Mouse (Mus musculus): ENCODE measurements around the gene Rap1gap2. TPM values are rescaled to one million over a fixed set of nuclear protein-coding genes. Genes with fewer than 3 reads are reported as not detected.

The Rap1gap2 gene
- polyA plus RNA-seq, 1 experiment from 2014 or later = 0.75 TPM

DNA sequence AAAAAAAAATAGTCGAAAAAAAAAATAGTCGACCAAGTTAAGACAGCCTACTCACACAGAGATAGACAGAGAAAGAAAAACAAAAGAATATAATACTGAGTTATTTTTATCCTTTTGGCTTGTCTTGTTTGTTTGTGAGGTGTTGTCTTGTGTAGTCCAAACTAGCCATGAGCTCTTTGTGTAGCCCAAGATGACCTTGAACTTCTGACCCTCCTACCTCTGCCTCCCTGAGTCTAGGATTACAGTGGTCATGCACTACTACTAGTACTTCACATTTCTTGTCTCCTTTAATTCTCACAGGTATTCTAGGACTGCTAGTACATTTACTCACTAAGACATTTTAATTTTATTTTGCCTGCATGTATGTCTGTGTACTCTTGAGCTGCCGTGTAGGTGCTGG, 16.8 kb upstream of the Rap1gap2 start:
- 66% methylated on average over 3 of the region's 3 CpGs for WGBS (ENCODE audit: insufficient replicate concordance)
- ATAC-seq (no peak), DNase-seq (no peak)
- H3K9me3 ChIP-seq (ENCODE audit: low read length) = no peaks in the 10 kb centered on the region
- H3K27ac ChIP-seq (ENCODE audit: low read depth) = no peak overlapping the region
- no peaks in the 10 kb centered on the region for H3K27me3 ChIP-seq (ENCODE audit: insufficient read depth, low read length)
- H3K36me3 ChIP-seq (replicated peaks; ENCODE audit: insufficient read depth, low read length) = peaks cover 3% of the 10 kb centered on the region; the same call in 1 of the 2 replicates
- no peak overlapping the region for H3K9ac ChIP-seq (replicated peaks)
- H3K4me1 ChIP-seq (ENCODE audit: insufficient read depth) = peaks cover 16% of the 10 kb centered on the region
- no peak overlapping the region for H3K4me3 ChIP-seq (ENCODE audit: low read depth, low read length)
- TF ChIP-seq CTCF (IDR thresholded peaks at IDR 0.05; ENCODE audit: low read depth) (no peak), EP300 (IDR thresholded peaks at IDR 0.05; ENCODE audit: low read depth) (no peak)
- H3K4me2 ChIP-seq (ENCODE audit: low read depth, low read length) = no peak overlapping the region

- no peak for ATAC-seq
- H3K4me3 ChIP-seq (ENCODE audit: low read depth, low read length) = no peak overlapping the region
- H3K27me3 ChIP-seq (ENCODE audit: insufficient read depth, low read length) = peaks cover 3% of the 10 kb centered on the region
Measured at GRCm38 (mm10) chr11:74625333-74625732, 14.6 kb upstream of the Rap1gap2 start.

DNA sequence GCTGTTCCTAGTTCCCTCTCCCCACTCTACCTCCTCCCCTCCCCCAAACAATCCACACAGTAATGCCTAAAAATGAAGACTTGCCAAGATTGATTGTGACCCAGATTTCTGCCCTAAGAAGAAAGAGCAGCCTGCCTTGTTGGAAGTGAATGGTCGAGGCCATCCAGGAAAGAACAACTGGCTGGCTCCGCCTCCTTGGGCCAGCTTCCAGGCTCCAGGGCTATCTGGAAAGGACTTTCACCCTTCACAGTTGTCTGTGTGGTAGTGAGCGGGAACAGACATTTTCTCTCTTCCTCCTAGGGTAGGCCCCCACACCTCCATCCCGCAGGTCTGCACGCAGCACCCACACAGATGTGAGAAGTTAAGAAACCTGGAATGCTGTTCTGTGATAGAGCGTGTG, 13.0 kb upstream of the Rap1gap2 start:
- H3K4me1 ChIP-seq (ENCODE audit: insufficient read depth) = peaks cover 33% of the 10 kb centered on the region
- no peak for ATAC-seq
- peaks cover 14% of the 10 kb centered on the region for H3K27me3 ChIP-seq (ENCODE audit: insufficient read depth, low read length)
- H3K9me3 ChIP-seq (ENCODE audit: low read length) = no peaks in the 10 kb centered on the region
- H3K27ac ChIP-seq (ENCODE audit: low read depth) = no peak overlapping the region
- H3K9ac ChIP-seq (replicated peaks) = no peak overlapping the region
- H3K4me3 ChIP-seq (ENCODE audit: low read depth, low read length) = no peak overlapping the region
- TF ChIP-seq EP300 (IDR thresholded peaks at IDR 0.05; ENCODE audit: low read depth) (no peak), CTCF (IDR thresholded peaks at IDR 0.05; ENCODE audit: low read depth) (no peak)
- DNase-seq = peak; percentile 78
- peak overlapping the region; percentile 71; the same call in 1 of the 2 replicates for H3K4me2 ChIP-seq (ENCODE audit: low read depth, low read length)
- peaks cover 3% of the 10 kb centered on the region; the same call in 1 of the 2 replicates for H3K36me3 ChIP-seq (replicated peaks; ENCODE audit: insufficient read depth, low read length)
- WGBS (ENCODE audit: insufficient replicate concordance) = 63% methylated on average over 6 of the region's 6 CpGs

More at GRCm38 (mm10) chr11:74625333-74625732, 14.6 kb upstream of the Rap1gap2 start:
- Histone ChIP-seq H3K27ac (ENCODE audit: low read depth) (no peak overlapping the region), H3K4me2 (ENCODE audit: low read depth, low read length) (no peak overlapping the region), H3K36me3 (replicated peaks; ENCODE audit: insufficient read depth, low read length) (peaks cover 3% of the 10 kb centered on the region; the same call in 1 of the 2 replicates), H3K9me3 (ENCODE audit: low read length) (no peaks in the 10 kb centered on the region), H3K4me1 (ENCODE audit: insufficient read depth) (peaks cover 23% of the 10 kb centered on the region), H3K9ac (replicated peaks) (no peak overlapping the region)
- TF ChIP-seq CTCF (IDR thresholded peaks at IDR 0.05; ENCODE audit: low read depth) (no peak), EP300 (IDR thresholded peaks at IDR 0.05; ENCODE audit: low read depth) (no peak)
- DNase-seq = no peak

GRCm38 (mm10) chr11:74621974-74622669, 11.4 kb upstream of the Rap1gap2 start:
- Histone ChIP-seq H3K36me3 (replicated peaks; ENCODE audit: insufficient read depth, low read length) (peaks cover 3% of the 10 kb centered on the region; the same call in 1 of the 2 replicates), H3K27me3 (ENCODE audit: insufficient read depth, low read length) (peaks cover 19% of the 10 kb centered on the region), H3K27ac (ENCODE audit: low read depth) (peak overlapping the region; percentile 81), H3K4me1 (ENCODE audit: insufficient read depth) (peaks cover 33% of the 10 kb centered on the region), H3K9me3 (ENCODE audit: low read length) (no peaks in the 10 kb centered on the region), H3K9ac (replicated peaks) (peak overlapping the region; percentile 16; the same call in 1 of the 2 replicates), H3K4me3 (ENCODE audit: low read depth, low read length) (peak overlapping the region; percentile 67), H3K4me2 (ENCODE audit: low read depth, low read length) (peak overlapping the region; percentile 71)
- DNase-seq = no peak
- ATAC-seq = peak; percentile 86
- WGBS (ENCODE audit: insufficient replicate concordance) = 33% methylated on average over 8 of the region's 8 CpGs
- TF ChIP-seq EP300 (IDR thresholded peaks at IDR 0.05; ENCODE audit: low read depth) = peak; percentile 98
- no peak for TF ChIP-seq CTCF (IDR thresholded peaks at IDR 0.05; ENCODE audit: low read depth)

- TF ChIP-seq EP300 (IDR thresholded peaks at IDR 0.05; ENCODE audit: low read depth) (no peak), CTCF (IDR thresholded peaks at IDR 0.05; ENCODE audit: low read depth) (no peak)
- WGBS (ENCODE audit: insufficient replicate concordance) = 6% methylated on average over 8 of the region's 16 CpGs
- Histone ChIP-seq H3K9me3 (ENCODE audit: low read length) (no peaks in the 10 kb centered on the region), H3K36me3 (replicated peaks; ENCODE audit: insufficient read depth, low read length) (peaks cover 3% of the 10 kb centered on the region; the same call in 1 of the 2 replicates), H3K4me3 (ENCODE audit: low read depth, low read length) (peak overlapping the region; percentile 67), H3K27ac (ENCODE audit: low read depth) (no peak overlapping the region), H3K4me1 (ENCODE audit: insufficient read depth) (peaks cover 33% of the 10 kb centered on the region), H3K4me2 (ENCODE audit: low read depth, low read length) (peak overlapping the region; percentile 71), H3K27me3 (ENCODE audit: insufficient read depth, low read length) (peaks cover 26% of the 10 kb centered on the region), H3K9ac (replicated peaks) (peak overlapping the region; percentile 66)
- DNase-seq (no peak), ATAC-seq (no peak)
Measured at GRCm38 (mm10) chr11:74619956-74620300, 9.2 kb upstream of the Rap1gap2 start.

GRCm38 (mm10) chr11:74619201-74619955, 8.7 kb upstream of the Rap1gap2 start, which contains the start of gene Ccdc92b:
TSS of gene Ccdc92b (plus strand) at chr11:74619605.
- H3K36me3 ChIP-seq (replicated peaks; ENCODE audit: insufficient read depth, low read length) = peaks cover 3% of the 10 kb centered on the region; the same call in 1 of the 2 replicates
- H3K9me3 ChIP-seq (ENCODE audit: low read length) = no peaks in the 10 kb centered on the region
- H3K27me3 ChIP-seq (ENCODE audit: insufficient read depth, low read length) = peaks cover 26% of the 10 kb centered on the region
- H3K4me3 ChIP-seq (ENCODE audit: low read depth, low read length) = peak within 1 kb of the TSS; percentile 67
- peak within 1 kb of the TSS; percentile 66 for H3K9ac ChIP-seq (replicated peaks)
- ATAC-seq (peak; percentile 63), DNase-seq (peak; percentile 92)
- H3K4me1 ChIP-seq (ENCODE audit: insufficient read depth) = peaks cover 33% of the 10 kb centered on the region
- TF ChIP-seq EP300 (IDR thresholded peaks at IDR 0.05; ENCODE audit: low read depth) (no peak), CTCF (IDR thresholded peaks at IDR 0.05; ENCODE audit: low read depth) (0 out of 2 replicates have a peak, but pooled peaks have one; percentile 8)
- WGBS (ENCODE audit: insufficient replicate concordance) = under 1% methylated on average over 49 of the region's 63 CpGs
- peak within 1 kb of the TSS; percentile 71 for H3K4me2 ChIP-seq (ENCODE audit: low read depth, low read length)
- H3K27ac ChIP-seq (ENCODE audit: low read depth) = peak within 1 kb of the TSS; percentile 81; the same call in 1 of the 2 replicates

Measured in liver, postnatal 0 days (tissue).